Mouse (Mus musculus): ENCODE measurements at regions not wholly inside any gene's neighbourhood (a gene's known extent, or its start where the extent isn't known, plus 50 kb on each side); places are given as distances from the start of the nearest gene placed in this dataset.
"Not testable (repeated sequence)": the region's sequence is repeated elsewhere in the genome, so short reads cannot be mapped to it uniquely, and the experiment has no call there.

GRCm38 (mm10) chr17:91390969-91391764 is 298.3 kb upstream of the Nrxn1 start:
- H3K27me3 ChIP-seq (ENCODE audit: control insufficient read depth, insufficient read depth, insufficient read length): no peaks in the 10 kb centered on the region
- no peaks in the 10 kb centered on the region for H3K79me2 ChIP-seq (ENCODE audit: control insufficient read depth, insufficient read depth)
- no peaks in the 10 kb centered on the region for H3K36me3 ChIP-seq (ENCODE audit: control insufficient read depth, insufficient read depth)
- no peak overlapping the region for H3ac ChIP-seq (ENCODE audit: control insufficient read depth, insufficient read length, low read depth)
- no peak overlapping the region for H3K4me3 ChIP-seq (ENCODE audit: insufficient read depth, poor library complexity, severe bottlenecking)
- no peak for TF ChIP-seq CEBPB (IDR thresholded peaks at IDR 0.05; ENCODE audit: low read depth)
- TF ChIP-seq CTCF (IDR thresholded peaks at IDR 0.05; ENCODE audit: control insufficient read depth, insufficient read depth, insufficient read length): no peak
- TF ChIP-seq MYOG (IDR thresholded peaks at IDR 0.05; ENCODE audit: control insufficient read depth, extremely low read depth, insufficient read length): no peak
- TF ChIP-seq FOSL1 (IDR thresholded peaks at IDR 0.05; ENCODE audit: insufficient read depth, low read length, poor library complexity, severe bottlenecking): no peak
- TF ChIP-seq MAX (IDR thresholded peaks at IDR 0.05): no peak
- TF ChIP-seq MYOD1 (IDR thresholded peaks at IDR 0.05; ENCODE audit: control insufficient read depth, insufficient read length, low read depth): no peak
- no peak for TF ChIP-seq USF1 (IDR thresholded peaks at IDR 0.05; ENCODE audit: low read depth)
- H3K79me3 ChIP-seq (ENCODE audit: low read depth): no peaks in the 10 kb centered on the region

- not testable (repeated sequence) for H3K4me3 ChIP-seq (ENCODE audit: insufficient read depth, poor library complexity, severe bottlenecking); H3ac ChIP-seq (ENCODE audit: control insufficient read depth, insufficient read length, low read depth); H3K27me3 ChIP-seq (ENCODE audit: control insufficient read depth, insufficient read depth, insufficient read length); H3K36me3 ChIP-seq (ENCODE audit: control insufficient read depth, insufficient read depth); H3K79me3 ChIP-seq (ENCODE audit: low read depth); H3K79me2 ChIP-seq (ENCODE audit: control insufficient read depth, insufficient read depth)
These were observed 297.2 kb upstream of the Nrxn1 start for GRCm38 (mm10) chr17:91389937-91390623.

GRCm38 (mm10) chr17:91388521-91388920 is 295.6 kb upstream of the Nrxn1 start:
- Histone ChIP-seq H3K27me3 (ENCODE audit: control insufficient read depth, insufficient read depth, insufficient read length) (no peaks in the 10 kb centered on the region), H3K79me3 (ENCODE audit: low read depth) (no peaks in the 10 kb centered on the region), H3K79me2 (ENCODE audit: control insufficient read depth, insufficient read depth) (no peaks in the 10 kb centered on the region), H3K4me3 (ENCODE audit: insufficient read depth, poor library complexity, severe bottlenecking) (no peak overlapping the region), H3ac (ENCODE audit: control insufficient read depth, insufficient read length, low read depth) (no peak overlapping the region), H3K36me3 (ENCODE audit: control insufficient read depth, insufficient read depth) (no peaks in the 10 kb centered on the region)
- TF ChIP-seq CTCF (IDR thresholded peaks at IDR 0.05; ENCODE audit: control insufficient read depth, insufficient read depth, insufficient read length) (no peak), FOSL1 (IDR thresholded peaks at IDR 0.05; ENCODE audit: insufficient read depth, low read length, poor library complexity, severe bottlenecking) (no peak), USF1 (IDR thresholded peaks at IDR 0.05; ENCODE audit: low read depth) (no peak), CEBPB (IDR thresholded peaks at IDR 0.05; ENCODE audit: low read depth) (no peak), MYOD1 (IDR thresholded peaks at IDR 0.05; ENCODE audit: control insufficient read depth, insufficient read length, low read depth) (no peak), MAX (IDR thresholded peaks at IDR 0.05) (no peak)

- Histone ChIP-seq H3ac (ENCODE audit: control insufficient read depth, insufficient read length, low read depth) (no peak overlapping the region), H3K27me3 (ENCODE audit: control insufficient read depth, insufficient read depth, insufficient read length) (no peaks in the 10 kb centered on the region), H3K4me3 (ENCODE audit: insufficient read depth, poor library complexity, severe bottlenecking) (no peak overlapping the region), H3K36me3 (ENCODE audit: control insufficient read depth, insufficient read depth) (no peaks in the 10 kb centered on the region), H3K79me2 (ENCODE audit: control insufficient read depth, insufficient read depth) (no peaks in the 10 kb centered on the region), H3K79me3 (ENCODE audit: low read depth) (no peaks in the 10 kb centered on the region)
- TF ChIP-seq CTCF (IDR thresholded peaks at IDR 0.05; ENCODE audit: control insufficient read depth, insufficient read depth, insufficient read length) (no peak), MYOG (IDR thresholded peaks at IDR 0.05; ENCODE audit: control insufficient read depth, extremely low read depth, insufficient read length) (no peak), MAX (IDR thresholded peaks at IDR 0.05) (no peak), MYOD1 (IDR thresholded peaks at IDR 0.05; ENCODE audit: control insufficient read depth, insufficient read length, low read depth) (no peak), USF1 (IDR thresholded peaks at IDR 0.05; ENCODE audit: low read depth) (no peak), FOSL1 (IDR thresholded peaks at IDR 0.05; ENCODE audit: insufficient read depth, low read length, poor library complexity, severe bottlenecking) (no peak), CEBPB (IDR thresholded peaks at IDR 0.05; ENCODE audit: low read depth) (no peak)
These were observed 295.2 kb upstream of the Nrxn1 start for GRCm38 (mm10) chr17:91388039-91388438.

- H3K79me2 ChIP-seq (ENCODE audit: control insufficient read depth, insufficient read depth): no peaks in the 10 kb centered on the region
- no peak overlapping the region for H3ac ChIP-seq (ENCODE audit: control insufficient read depth, insufficient read length, low read depth)
- TF ChIP-seq CTCF (IDR thresholded peaks at IDR 0.05; ENCODE audit: control insufficient read depth, insufficient read depth, insufficient read length) (no peak), MAX (IDR thresholded peaks at IDR 0.05) (no peak), FOSL1 (IDR thresholded peaks at IDR 0.05; ENCODE audit: insufficient read depth, low read length, poor library complexity, severe bottlenecking) (no peak), MYOD1 (IDR thresholded peaks at IDR 0.05; ENCODE audit: control insufficient read depth, insufficient read length, low read depth) (no peak), CEBPB (IDR thresholded peaks at IDR 0.05; ENCODE audit: low read depth) (no peak), MYOG (IDR thresholded peaks at IDR 0.05; ENCODE audit: control insufficient read depth, extremely low read depth, insufficient read length) (no peak), USF1 (IDR thresholded peaks at IDR 0.05; ENCODE audit: low read depth) (no peak)
- no peaks in the 10 kb centered on the region for H3K36me3 ChIP-seq (ENCODE audit: control insufficient read depth, insufficient read depth)
- H3K27me3 ChIP-seq (ENCODE audit: control insufficient read depth, insufficient read depth, insufficient read length): no peaks in the 10 kb centered on the region
- no peak overlapping the region for H3K4me3 ChIP-seq (ENCODE audit: insufficient read depth, poor library complexity, severe bottlenecking)
- H3K79me3 ChIP-seq (ENCODE audit: low read depth): no peaks in the 10 kb centered on the region
These were observed 293.1 kb upstream of the Nrxn1 start for GRCm38 (mm10) chr17:91385949-91386348.
